Mouse (Mus musculus): Measurements from ENCODE around the gene Tec. TPM values are rescaled to one million over a fixed set of nuclear protein-coding genes. Genes with fewer than 3 reads are reported as not detected.

Gene Tec
- polyA plus RNA-seq, 1 experiment = not detected

DNA sequence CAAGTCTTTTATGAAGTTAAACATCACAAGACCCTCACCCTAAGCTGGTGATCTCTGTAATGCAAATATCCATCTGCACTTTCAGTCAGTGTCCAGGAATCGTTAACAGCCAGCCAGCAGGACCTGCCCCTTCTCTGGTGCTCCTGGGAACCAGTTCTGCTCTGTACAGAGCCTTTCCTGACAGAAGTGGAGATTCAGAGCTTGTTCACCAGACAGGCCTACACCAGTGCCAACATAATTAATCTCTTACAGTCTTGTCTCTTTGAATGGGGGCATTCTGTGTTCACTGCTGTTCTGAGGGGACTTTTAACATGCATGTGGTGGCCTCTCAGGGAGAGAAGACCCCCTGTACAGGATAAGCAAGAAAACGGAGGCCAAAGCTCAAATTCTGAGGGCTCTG lies 29.3 kb downstream of the Tec start:
- no peak overlapping the region for H3K27ac ChIP-seq (ENCODE audit: insufficient read depth, low read depth, low read length)
- no peak overlapping the region for H3K4me3 ChIP-seq (ENCODE audit: insufficient read depth, low read depth, low read length)
- WGBS = 51% methylated on average over 2 of the region's 2 CpGs
- TF ChIP-seq POLR2A (IDR thresholded peaks at IDR 0.05; ENCODE audit: insufficient read depth, low read depth, low read length) (no peak), CTCF (IDR thresholded peaks at IDR 0.05; ENCODE audit: insufficient read depth, low read depth, low read length) (no peak)
- no peaks in the 10 kb centered on the region for H3K4me1 ChIP-seq (ENCODE audit: control insufficient read depth, insufficient read depth, low read length)

DNA sequence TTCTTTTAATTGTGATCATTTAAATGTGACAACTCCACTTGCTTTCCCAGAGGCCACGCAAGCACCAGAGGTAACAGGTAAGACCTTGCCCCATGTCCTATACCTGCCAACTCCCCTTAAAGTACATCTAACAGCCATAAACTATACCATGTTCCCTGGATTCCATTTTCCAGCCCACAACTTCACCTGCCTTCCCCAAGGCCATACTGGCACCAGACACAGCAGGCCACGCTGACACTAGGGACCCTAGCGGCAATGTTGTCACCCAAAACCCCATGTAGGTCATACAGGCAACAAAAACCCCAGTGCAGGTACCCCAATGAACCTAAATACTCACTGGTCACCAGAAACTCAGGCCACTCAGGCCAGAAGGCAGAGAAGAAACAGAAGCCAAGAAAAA lies 32.6 kb downstream of the Tec start:
- 95% methylated on average over 3 of the region's 3 CpGs for WGBS
- Histone ChIP-seq H3K27ac (ENCODE audit: insufficient read depth, low read depth, low read length) (no peak overlapping the region), H3K4me1 (ENCODE audit: control insufficient read depth, insufficient read depth, low read length) (no peaks in the 10 kb centered on the region), H3K4me3 (ENCODE audit: insufficient read depth, low read depth, low read length) (no peak overlapping the region)
- no peak for TF ChIP-seq POLR2A (IDR thresholded peaks at IDR 0.05; ENCODE audit: insufficient read depth, low read depth, low read length)
- TF ChIP-seq CTCF (IDR thresholded peaks at IDR 0.05; ENCODE audit: insufficient read depth, low read depth, low read length) = no peak

GRCm38 (mm10) chr5:72832904-72833765 lies 35.1 kb downstream of the Tec start:
- no peak overlapping the region for H3K27ac ChIP-seq (ENCODE audit: insufficient read depth, low read depth, low read length)
- WGBS = 74% methylated on average over 15 of the region's 15 CpGs
- H3K4me3 ChIP-seq (ENCODE audit: insufficient read depth, low read depth, low read length) = no peak overlapping the region
- H3K4me1 ChIP-seq (ENCODE audit: control insufficient read depth, insufficient read depth, low read length) = no peaks in the 10 kb centered on the region
- no peak for TF ChIP-seq CTCF (IDR thresholded peaks at IDR 0.05; ENCODE audit: insufficient read depth, low read depth, low read length)
- no peak for TF ChIP-seq POLR2A (IDR thresholded peaks at IDR 0.05; ENCODE audit: insufficient read depth, low read depth, low read length)

GRCm38 (mm10) chr5:72832191-72832590 lies 36.1 kb downstream of the Tec start:
- no peak overlapping the region for H3K27ac ChIP-seq (ENCODE audit: insufficient read depth, low read depth, low read length)
- TF ChIP-seq POLR2A (IDR thresholded peaks at IDR 0.05; ENCODE audit: insufficient read depth, low read depth, low read length) (no peak), CTCF (IDR thresholded peaks at IDR 0.05; ENCODE audit: insufficient read depth, low read depth, low read length) (no peak)
- H3K4me3 ChIP-seq (ENCODE audit: insufficient read depth, low read depth, low read length) = no peak overlapping the region
- no peaks in the 10 kb centered on the region for H3K4me1 ChIP-seq (ENCODE audit: control insufficient read depth, insufficient read depth, low read length)
- 92% methylated on average over 7 of the region's 7 CpGs for WGBS

DNA sequence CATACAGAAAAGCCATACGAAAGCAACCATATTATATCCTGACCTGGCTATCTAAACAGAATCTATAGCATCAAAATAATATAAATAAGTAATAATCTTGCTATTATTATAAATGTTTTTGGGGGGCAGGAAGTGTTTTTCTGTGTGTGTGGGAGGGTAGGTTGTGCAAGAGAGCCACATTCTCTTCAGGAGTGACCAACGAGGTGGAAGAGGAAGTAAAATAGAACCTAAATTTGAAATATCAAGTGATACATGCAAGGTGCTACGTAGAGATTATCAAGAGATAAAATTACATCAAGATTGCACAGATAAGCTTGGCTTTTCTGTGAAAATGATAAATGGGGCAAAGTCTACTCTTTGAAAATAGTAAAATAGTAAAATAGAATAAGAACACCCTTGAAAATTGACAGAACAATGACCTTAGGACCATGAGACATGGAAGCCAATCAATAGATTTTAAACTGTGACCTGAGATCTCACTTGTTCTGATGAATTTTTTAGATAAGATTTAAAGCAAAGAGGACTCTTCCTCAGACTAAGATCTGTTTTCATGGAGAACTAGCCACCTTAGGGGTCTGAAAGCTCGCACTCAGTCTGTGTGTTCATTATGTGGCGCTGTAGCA lies 37.2 kb downstream of the Tec start:
- no peak overlapping the region for H3K27ac ChIP-seq (ENCODE audit: insufficient read depth, low read depth, low read length)
- H3K4me3 ChIP-seq (ENCODE audit: insufficient read depth, low read depth, low read length) = no peak overlapping the region
- TF ChIP-seq POLR2A (IDR thresholded peaks at IDR 0.05; ENCODE audit: insufficient read depth, low read depth, low read length) = no peak
- no peak for TF ChIP-seq CTCF (IDR thresholded peaks at IDR 0.05; ENCODE audit: insufficient read depth, low read depth, low read length)
- WGBS = 93% methylated on average over 5 of the region's 5 CpGs
- no peaks in the 10 kb centered on the region for H3K4me1 ChIP-seq (ENCODE audit: control insufficient read depth, insufficient read depth, low read length)

DNA sequence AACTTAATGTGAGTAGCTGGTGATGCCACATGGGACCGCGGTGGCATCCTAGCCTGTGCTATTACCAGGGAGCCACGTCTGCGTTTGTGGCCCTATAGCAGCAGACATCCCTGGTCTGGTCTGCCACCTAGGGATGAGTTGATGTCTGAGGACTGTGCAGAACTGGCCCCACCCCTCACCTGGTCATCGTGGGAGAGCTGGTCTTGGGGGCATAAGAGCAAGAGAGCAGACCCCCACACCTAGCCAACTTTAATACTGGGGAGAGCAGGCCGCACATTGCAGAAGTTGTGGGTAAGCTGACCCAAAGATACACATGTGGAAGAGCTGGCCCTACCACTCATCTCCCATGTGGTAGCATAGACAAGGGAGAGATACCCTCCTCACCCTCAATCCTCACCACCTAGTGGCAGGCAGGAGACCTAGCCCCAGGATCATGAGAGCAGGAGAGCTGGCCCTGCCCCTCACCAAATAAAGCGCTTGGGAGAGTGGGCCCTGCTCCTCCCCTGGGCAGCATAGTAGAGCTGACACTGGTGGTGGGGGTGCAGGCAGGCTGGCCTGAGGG lies 38.7 kb downstream of the Tec start:
- no peaks in the 10 kb centered on the region for H3K4me1 ChIP-seq (ENCODE audit: control insufficient read depth, insufficient read depth, low read length)
- no peak overlapping the region for H3K4me3 ChIP-seq (ENCODE audit: insufficient read depth, low read depth, low read length)
- no peak overlapping the region for H3K27ac ChIP-seq (ENCODE audit: insufficient read depth, low read depth, low read length)
- TF ChIP-seq CTCF (IDR thresholded peaks at IDR 0.05; ENCODE audit: insufficient read depth, low read depth, low read length) (no peak), POLR2A (IDR thresholded peaks at IDR 0.05; ENCODE audit: insufficient read depth, low read depth, low read length) (no peak)
- 90% methylated on average over 7 of the region's 7 CpGs for WGBS

DNA sequence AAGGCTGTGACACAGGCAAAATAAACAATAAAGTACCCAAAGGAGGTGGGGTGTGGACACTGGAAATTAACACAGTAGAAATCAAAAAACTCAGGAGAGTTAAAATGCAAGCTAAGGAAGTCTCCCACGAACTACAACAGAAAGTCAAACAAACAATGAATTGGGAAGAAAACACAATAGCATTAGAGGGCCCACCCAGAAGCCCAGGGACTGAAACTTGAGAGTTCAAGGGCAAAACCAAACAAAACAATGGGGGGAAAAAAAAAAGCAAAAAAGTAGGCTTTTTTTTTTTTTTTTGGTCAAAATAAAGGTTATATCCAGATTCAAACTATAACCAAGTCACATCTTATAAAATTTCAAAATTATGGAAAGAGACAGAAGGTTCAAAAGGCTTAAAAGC lies 39.9 kb downstream of the Tec start:
- TF ChIP-seq CTCF (IDR thresholded peaks at IDR 0.05; ENCODE audit: insufficient read depth, low read depth, low read length) (no peak), POLR2A (IDR thresholded peaks at IDR 0.05; ENCODE audit: insufficient read depth, low read depth, low read length) (no peak)
- H3K4me3 ChIP-seq (ENCODE audit: insufficient read depth, low read depth, low read length) = no peak overlapping the region
- 75% methylated on average over 1 of the region's 1 CpGs for WGBS
- H3K4me1 ChIP-seq (ENCODE audit: control insufficient read depth, insufficient read depth, low read length) = no peaks in the 10 kb centered on the region
- H3K27ac ChIP-seq (ENCODE audit: insufficient read depth, low read depth, low read length) = no peak overlapping the region

DNA sequence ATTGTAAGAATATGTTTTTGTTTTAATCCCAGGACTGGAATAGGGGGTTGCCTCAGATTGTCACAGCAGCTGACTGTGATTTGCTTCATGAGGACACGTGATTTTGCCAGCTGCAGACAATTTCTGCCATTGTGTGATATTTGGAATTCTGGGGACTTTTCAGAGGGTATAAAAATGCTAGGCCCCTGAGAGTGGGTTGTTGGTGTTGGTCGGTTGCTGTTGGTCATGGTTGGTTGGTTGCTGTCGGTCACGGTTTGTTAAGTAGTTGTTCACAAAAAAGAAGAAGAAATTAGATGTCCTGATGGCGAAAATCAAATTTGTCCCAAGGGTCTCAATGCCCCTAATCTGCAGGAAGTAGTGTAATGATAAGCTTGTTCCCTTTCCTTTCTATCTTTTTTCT lies 40.8 kb downstream of the Tec start:
- Histone ChIP-seq H3K27ac (ENCODE audit: insufficient read depth, low read depth, low read length) (no peak overlapping the region), H3K4me1 (ENCODE audit: control insufficient read depth, insufficient read depth, low read length) (no peaks in the 10 kb centered on the region), H3K4me3 (ENCODE audit: insufficient read depth, low read depth, low read length) (no peak overlapping the region)
- 83% methylated on average over 5 of the region's 5 CpGs for WGBS
- TF ChIP-seq CTCF (IDR thresholded peaks at IDR 0.05; ENCODE audit: insufficient read depth, low read depth, low read length) = no peak

GRCm38 (mm10) chr5:72826445-72826844 lies 41.8 kb downstream of the Tec start:
- no peak overlapping the region for H3K27ac ChIP-seq (ENCODE audit: insufficient read depth, low read depth, low read length)
- H3K4me1 ChIP-seq (ENCODE audit: control insufficient read depth, insufficient read depth, low read length) = no peaks in the 10 kb centered on the region
- 95% methylated on average over 3 of the region's 3 CpGs for WGBS
- H3K4me3 ChIP-seq (ENCODE audit: insufficient read depth, low read depth, low read length) = no peak overlapping the region
- TF ChIP-seq CTCF (IDR thresholded peaks at IDR 0.05; ENCODE audit: insufficient read depth, low read depth, low read length) (no peak), POLR2A (IDR thresholded peaks at IDR 0.05; ENCODE audit: insufficient read depth, low read depth, low read length) (no peak)

Data from olfactory bulb, adult 2 months (tissue).